Mouse (Mus musculus) kidney, embryonic 15.5 days (tissue): ENCODE measurements around the gene Iqgap3. TPM values are rescaled to one million over a fixed set of nuclear protein-coding genes. Genes with fewer than 3 reads are reported as not detected.
A peak's percentile ranks its signal among the peaks of the same experiment; 100 is the strongest.

Source experiments
- ATAC-seq: fragments of 200-750 bp; cut with Nextera tagmentation; replicated peaks from 2 replicates; pipeline ENCODE4 v1.8.0; 2017; ENCODE audit warnings: moderate TSS enrichment; ENCODE audit not compliant: low FRiP score
- H3K27ac ChIP-seq: fragments of 300-500 bp; sonication (generic); 2 replicates; pipeline ENCODE4 v1.5.1; 2015; ENCODE audit warnings: mild to moderate bottlenecking, inconsistent platforms
- H3K27me3 ChIP-seq: fragments of 300-500 bp; sonication (generic); 2 replicates; pipeline ENCODE4 v1.6.1; 2015; ENCODE audit warnings: inconsistent platforms
- H3K36me3 ChIP-seq: fragments of 300-500 bp; sonication (generic); 2 replicates; pipeline ENCODE4 v1.6.1; 2015; ENCODE audit warnings: inconsistent platforms
- H3K4me1 ChIP-seq: fragments of 300-500 bp; sonication (generic); 2 replicates; pipeline ENCODE4 v1.6.1; 2015; ENCODE audit warnings: inconsistent platforms
- H3K4me2 ChIP-seq: fragments of 300-500 bp; sonication (generic); 2 replicates; pipeline ENCODE4 v1.6.1; 2015; ENCODE audit warnings: moderate library complexity, mild to moderate bottlenecking, inconsistent platforms
- H3K4me3 ChIP-seq: fragments of 300-500 bp; sonication (generic); replicated peaks from 2 replicates; pipeline ENCODE4 v1.5.1; 2015; ENCODE audit warnings: mild to moderate bottlenecking, inconsistent platforms
- H3K9ac ChIP-seq: fragments of 300-500 bp; sonication (generic); 2 replicates; pipeline ENCODE4 v1.6.1; 2015; ENCODE audit warnings: mild to moderate bottlenecking, inconsistent platforms
- H3K9me3 ChIP-seq: fragments of 300-500 bp; sonication (generic); replicated peaks from 2 replicates; pipeline ENCODE4 v1.6.1; 2016; ENCODE audit warnings: inconsistent platforms
- WGBS: fragments of 180-500 bp; shearing (Covaris S2); methylation state at CpG from one replicate; pipeline ENCODE4 v1.1.7; 2015; ENCODE audit warnings: mixed read lengths; 5-methylcytosine and 5-hydroxymethylcytosine counted together
- polyA plus RNA-seq: library from polyadenylated mRNA; unstranded; fragments of >200 nt; fragmentation: Nextera tagmentation; extraction: Ambion mirVana; gene quantifications from 2 replicates; pipeline ENCODE4 v1.2.1, GENCODE M21; 2015

The Iqgap3 gene
- polyA plus RNA-seq, 1 experiment from 2014 or later: 22.1 TPM

GRCm38 (mm10) chr3:88074766-88075165 lies 7.0 kb upstream of the Iqgap3 start:
- Histone ChIP-seq H3K4me3 (no peak overlapping the region), H3K27ac (no peak overlapping the region), H3K9ac (no peak overlapping the region), H3K9me3 (no peaks in the 10 kb centered on the region), H3K4me2 (no peak overlapping the region), H3K36me3 (no peaks in the 10 kb centered on the region), H3K27me3 (peaks cover 14% of the 10 kb centered on the region; the same call in 1 of the 2 replicates), H3K4me1 (no peaks in the 10 kb centered on the region)
- WGBS: 80% methylated on average over 8 of the region's 8 CpGs
- ATAC-seq: no peak

GRCm38 (mm10) chr3:88077441-88077840 lies 4.3 kb upstream of the Iqgap3 start:
- 46% methylated on average over 8 of the region's 8 CpGs for WGBS
- no peak for ATAC-seq
- no peak overlapping the region for H3K9ac ChIP-seq
- no peaks in the 10 kb centered on the region for H3K36me3 ChIP-seq
- peaks cover 9% of the 10 kb centered on the region for H3K4me1 ChIP-seq
- H3K27ac ChIP-seq: no peak overlapping the region
- H3K4me2 ChIP-seq: no peak overlapping the region
- no peaks in the 10 kb centered on the region for H3K9me3 ChIP-seq
- H3K27me3 ChIP-seq: 0 out of 2 replicates have a peak, but pooled peaks cover 3% of the 10 kb centered on the region
- no peak overlapping the region for H3K4me3 ChIP-seq

DNA sequence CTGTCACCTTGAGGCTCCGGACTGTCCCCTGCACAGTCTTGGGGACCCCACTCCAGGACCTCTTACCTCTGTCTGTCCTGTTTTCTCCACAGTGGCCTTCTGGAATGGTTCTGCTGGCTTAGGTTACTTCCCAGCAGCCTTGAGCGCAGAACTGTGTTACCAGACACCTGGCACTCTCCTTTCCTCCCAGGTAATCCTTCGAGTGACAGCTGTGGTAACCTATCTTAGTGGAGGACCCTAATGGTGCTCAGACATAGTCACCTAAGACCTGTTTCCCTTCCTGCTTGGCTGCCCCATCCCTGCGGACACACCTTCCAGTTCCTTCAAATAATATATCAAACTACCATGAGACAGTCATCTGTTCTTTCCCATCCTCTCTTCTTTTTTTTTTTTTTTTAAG lies 3.6 kb upstream of the Iqgap3 start, which contains the start of gene Ttc24:
TSS of gene Ttc24 (minus strand) at position 101 of the 400 bp plus-strand sequence.
- Histone ChIP-seq H3K4me1 (peaks cover 17% of the 10 kb centered on the region), H3K4me3 (no peak within 1 kb of the TSS), H3K27me3 (no peaks in the 10 kb centered on the region), H3K27ac (no peak within 1 kb of the TSS), H3K9ac (no peak within 1 kb of the TSS), H3K36me3 (no peaks in the 10 kb centered on the region), H3K9me3 (no peaks in the 10 kb centered on the region), H3K4me2 (no peak within 1 kb of the TSS)
- 65% methylated on average over 4 of the region's 4 CpGs for WGBS
- no peak for ATAC-seq

GRCm38 (mm10) chr3:88082224-88082618 lies 450 bp downstream of the Iqgap3 start:
- Histone ChIP-seq H3K36me3 (peaks cover 26% of the 10 kb centered on the region), H3K4me2 (peak overlapping the region; percentile 79), H3K9me3 (no peaks in the 10 kb centered on the region), H3K4me1 (peaks cover 21% of the 10 kb centered on the region), H3K27me3 (no peaks in the 10 kb centered on the region), H3K4me3 (peak overlapping the region; percentile 70), H3K27ac (peak overlapping the region; percentile 28; the same call in 1 of the 2 replicates), H3K9ac (peak overlapping the region; percentile 49)
- WGBS: 2% methylated on average over 13 of the region's 13 CpGs
- ATAC-seq: no peak

GRCm38 (mm10) chr3:88082663-88083062 lies 892 bp downstream of the Iqgap3 start:
- no peak overlapping the region for H3K27ac ChIP-seq
- no peaks in the 10 kb centered on the region for H3K9me3 ChIP-seq
- H3K4me1 ChIP-seq: peaks cover 21% of the 10 kb centered on the region
- peaks cover 26% of the 10 kb centered on the region for H3K36me3 ChIP-seq
- H3K4me2 ChIP-seq: peak overlapping the region; percentile 79
- H3K27me3 ChIP-seq: no peaks in the 10 kb centered on the region
- peak overlapping the region; percentile 49; the same call in 1 of the 2 replicates for H3K9ac ChIP-seq
- no peak for ATAC-seq
- 13% methylated on average over 4 of the region's 4 CpGs for WGBS
- H3K4me3 ChIP-seq: peak overlapping the region; percentile 70

DNA sequence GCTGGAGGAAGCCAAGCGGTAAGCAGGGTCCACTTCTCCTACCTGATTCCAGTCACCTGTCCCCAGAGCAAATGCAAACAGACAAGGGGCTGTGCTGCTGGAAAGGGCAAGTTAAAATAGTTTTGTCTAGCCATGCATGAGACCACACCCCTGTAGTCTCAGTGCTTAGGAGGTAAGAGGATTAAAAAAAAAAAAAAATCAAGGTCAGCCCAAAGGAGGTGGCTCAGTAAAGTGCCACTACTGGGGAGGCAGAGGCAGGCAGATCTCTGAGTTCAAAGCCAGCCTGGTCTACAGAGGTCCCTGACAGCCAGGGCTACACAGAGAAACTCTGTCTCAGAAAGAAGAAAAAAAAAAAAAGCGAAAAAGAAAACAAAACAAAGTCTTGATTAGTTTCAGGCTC lies 2.2 kb downstream of the Iqgap3 start:
- no peak overlapping the region for H3K9ac ChIP-seq
- no peaks in the 10 kb centered on the region for H3K27me3 ChIP-seq
- no peak overlapping the region for H3K4me3 ChIP-seq
- 96% methylated on average over 2 of the region's 2 CpGs for WGBS
- no peak overlapping the region for H3K27ac ChIP-seq
- peaks cover 36% of the 10 kb centered on the region for H3K36me3 ChIP-seq
- H3K9me3 ChIP-seq: no peaks in the 10 kb centered on the region
- no peak for ATAC-seq
- no peak overlapping the region for H3K4me2 ChIP-seq
- peaks cover 21% of the 10 kb centered on the region for H3K4me1 ChIP-seq

- H3K9me3 ChIP-seq: no peaks in the 10 kb centered on the region
- ATAC-seq: no peak
- 78% methylated on average over 4 of the region's 9 CpGs for WGBS
- H3K9ac ChIP-seq: no peak overlapping the region
- H3K27ac ChIP-seq: no peak overlapping the region
- no peak overlapping the region for H3K4me2 ChIP-seq
- H3K27me3 ChIP-seq: no peaks in the 10 kb centered on the region
- peaks cover 51% of the 10 kb centered on the region for H3K36me3 ChIP-seq
- H3K4me3 ChIP-seq: no peak overlapping the region
- H3K4me1 ChIP-seq: peaks cover 21% of the 10 kb centered on the region
These were observed 3.7 kb downstream of the Iqgap3 start for GRCm38 (mm10) chr3:88085459-88085858.

DNA sequence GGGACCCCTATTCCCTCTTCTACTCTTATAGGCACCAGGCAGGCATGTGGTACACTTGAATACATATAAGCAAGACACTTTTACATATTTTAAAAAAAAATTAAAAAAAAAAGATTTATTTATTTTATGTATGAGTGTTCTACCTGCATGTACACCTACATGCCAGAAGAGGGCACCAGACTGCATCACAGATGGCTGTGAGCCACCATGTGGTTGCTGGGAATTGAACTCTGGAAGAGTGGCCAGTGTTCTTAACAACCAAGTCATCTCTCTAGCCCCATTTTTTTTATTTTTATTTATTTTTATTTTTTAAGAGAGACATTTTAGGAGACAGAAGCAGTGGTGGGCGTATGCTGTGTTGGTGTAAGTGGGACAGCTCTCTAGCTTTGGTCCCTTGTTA lies 5.9 kb downstream of the Iqgap3 start:
- peaks cover 73% of the 10 kb centered on the region for H3K36me3 ChIP-seq
- no peaks in the 10 kb centered on the region for H3K9me3 ChIP-seq
- H3K4me2 ChIP-seq: no peak overlapping the region
- H3K9ac ChIP-seq: no peak overlapping the region
- no peak for ATAC-seq
- peaks cover 10% of the 10 kb centered on the region for H3K4me1 ChIP-seq
- no peaks in the 10 kb centered on the region for H3K27me3 ChIP-seq
- no peak overlapping the region for H3K27ac ChIP-seq
- no peak overlapping the region for H3K4me3 ChIP-seq
- 92% methylated on average over 1 of the region's 1 CpGs for WGBS

GRCm38 (mm10) chr3:88090106-88090505 lies 8.3 kb downstream of the Iqgap3 start:
- Histone ChIP-seq H3K27ac (no peak overlapping the region), H3K9me3 (no peaks in the 10 kb centered on the region), H3K27me3 (no peaks in the 10 kb centered on the region), H3K4me1 (no peaks in the 10 kb centered on the region), H3K36me3 (peaks cover 82% of the 10 kb centered on the region), H3K9ac (no peak overlapping the region), H3K4me2 (no peak overlapping the region), H3K4me3 (no peak overlapping the region)
- WGBS: 92% methylated on average over 7 of the region's 7 CpGs
- ATAC-seq: no peak

DNA sequence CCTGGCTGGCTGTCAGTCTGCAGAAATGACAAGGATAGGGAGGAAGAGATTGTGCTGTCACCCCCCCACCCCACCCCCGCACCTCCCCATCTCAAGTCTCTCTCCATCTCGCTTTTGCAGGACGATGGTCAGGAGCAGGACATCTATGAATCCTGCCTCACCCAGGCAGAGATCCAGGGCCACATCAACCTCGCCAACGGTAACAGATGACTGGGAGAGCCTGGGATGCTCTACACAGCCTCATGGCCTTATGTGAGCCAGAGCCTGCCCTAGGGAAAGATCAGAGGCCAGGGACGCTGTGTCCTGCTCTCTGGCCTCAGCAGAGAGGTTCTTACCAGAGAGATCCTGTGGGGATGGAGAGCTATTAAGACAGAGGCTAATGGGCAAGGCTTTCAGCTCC lies 8.8 kb downstream of the Iqgap3 start:
- Histone ChIP-seq H3K9me3 (no peaks in the 10 kb centered on the region), H3K27ac (no peak overlapping the region), H3K27me3 (no peaks in the 10 kb centered on the region), H3K4me1 (no peaks in the 10 kb centered on the region), H3K4me2 (no peak overlapping the region), H3K4me3 (no peak overlapping the region), H3K9ac (no peak overlapping the region), H3K36me3 (peaks cover 85% of the 10 kb centered on the region)
- no peak for ATAC-seq
- 96% methylated on average over 6 of the region's 6 CpGs for WGBS

GRCm38 (mm10) chr3:88094126-88094525 lies 12.4 kb downstream of the Iqgap3 start:
- H3K4me3 ChIP-seq: no peak overlapping the region
- no peak for ATAC-seq
- no peaks in the 10 kb centered on the region for H3K9me3 ChIP-seq
- 88% methylated on average over 5 of the region's 5 CpGs for WGBS
- no peak overlapping the region for H3K27ac ChIP-seq
- H3K9ac ChIP-seq: no peak overlapping the region
- H3K27me3 ChIP-seq: no peaks in the 10 kb centered on the region
- H3K4me2 ChIP-seq: no peak overlapping the region
- H3K4me1 ChIP-seq: no peaks in the 10 kb centered on the region
- H3K36me3 ChIP-seq: peaks cover 89% of the 10 kb centered on the region

GRCm38 (mm10) chr3:88097666-88098065 lies 15.9 kb downstream of the Iqgap3 start:
- no peaks in the 10 kb centered on the region for H3K27me3 ChIP-seq
- no peak overlapping the region for H3K27ac ChIP-seq
- no peak overlapping the region for H3K9ac ChIP-seq
- H3K36me3 ChIP-seq: peaks cover 84% of the 10 kb centered on the region
- no peak overlapping the region for H3K4me3 ChIP-seq
- H3K9me3 ChIP-seq: no peaks in the 10 kb centered on the region
- H3K4me2 ChIP-seq: no peak overlapping the region
- H3K4me1 ChIP-seq: no peaks in the 10 kb centered on the region
- ATAC-seq: no peak
- 85% methylated on average over 6 of the region's 6 CpGs for WGBS

GRCm38 (mm10) chr3:88100251-88100650 lies 18.5 kb downstream of the Iqgap3 start:
- no peak overlapping the region for H3K27ac ChIP-seq
- H3K9me3 ChIP-seq: no peaks in the 10 kb centered on the region
- no peaks in the 10 kb centered on the region for H3K4me1 ChIP-seq
- peaks cover 85% of the 10 kb centered on the region for H3K36me3 ChIP-seq
- no peak overlapping the region for H3K9ac ChIP-seq
- no peak overlapping the region for H3K4me3 ChIP-seq
- no peak for ATAC-seq
- H3K27me3 ChIP-seq: no peaks in the 10 kb centered on the region
- WGBS: 58% methylated on average over 3 of the region's 3 CpGs
- no peak overlapping the region for H3K4me2 ChIP-seq
